Mouse (Mus musculus): Measurements from ENCODE around the gene Olfr1350. TPM values are rescaled to one million over a fixed set of nuclear protein-coding genes. Genes with fewer than 3 reads are reported as not detected.
"Not testable (repeated sequence)": the region's sequence is repeated elsewhere in the genome, so short reads cannot be mapped to it uniquely, and the experiment has no call there.

Gene Olfr1350
- total RNA-seq (2021), result not detected

DNA sequence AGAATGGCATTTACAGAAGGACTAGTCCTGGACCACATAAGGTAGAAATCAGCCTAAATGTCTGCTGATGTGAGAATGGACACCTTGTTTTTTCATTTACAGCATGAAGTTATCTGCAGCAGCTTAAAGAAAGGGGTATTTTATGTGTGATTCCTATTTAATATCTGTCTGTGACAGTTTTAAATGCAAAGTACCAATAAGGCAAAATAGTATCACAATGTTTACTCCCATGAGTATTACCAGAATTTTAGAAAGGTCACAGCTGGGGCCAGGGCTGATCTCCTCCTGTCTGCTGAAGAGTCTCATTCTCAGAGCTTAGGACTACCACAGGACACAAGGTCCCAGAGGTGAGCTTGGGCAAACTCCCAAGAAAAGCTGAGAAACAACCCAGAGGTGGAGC is at the start of gene Olfr1350:
Gene Olfr1350, plus strand, starts transcription at position 301 of the 400 bp plus-strand sequence.
- DNase-seq (ENCODE audit: extremely low spot score in 1 of 2, low spot score in 2 of 2), result no peak
- intact Hi-C loops (cut with DNase I), result no loop called here

DNA sequence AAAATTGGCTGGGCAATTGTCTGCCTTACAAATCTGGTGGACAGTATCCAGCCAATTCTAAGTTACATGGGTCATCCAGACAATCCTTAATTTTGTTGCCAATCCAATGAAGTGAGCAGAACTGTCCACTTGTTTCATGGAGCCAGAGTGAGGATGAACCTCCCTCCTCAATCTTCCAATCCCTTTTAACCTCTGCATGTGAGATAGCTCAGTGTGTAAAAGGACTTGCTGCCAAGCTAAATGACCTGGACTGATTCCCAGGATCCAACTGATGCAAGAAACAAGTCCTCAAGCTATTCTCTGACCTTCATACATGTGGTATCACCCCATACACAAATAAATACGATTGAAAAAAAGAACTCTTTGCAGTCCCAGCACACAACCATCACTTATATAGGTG is 43.0 kb upstream of the Olfr1350 start:
- no peak for DNase-seq (ENCODE audit: extremely low spot score in 1 of 2, low spot score in 2 of 2)
- intact Hi-C loops (cut with DNase I), result no loop called here

DNA sequence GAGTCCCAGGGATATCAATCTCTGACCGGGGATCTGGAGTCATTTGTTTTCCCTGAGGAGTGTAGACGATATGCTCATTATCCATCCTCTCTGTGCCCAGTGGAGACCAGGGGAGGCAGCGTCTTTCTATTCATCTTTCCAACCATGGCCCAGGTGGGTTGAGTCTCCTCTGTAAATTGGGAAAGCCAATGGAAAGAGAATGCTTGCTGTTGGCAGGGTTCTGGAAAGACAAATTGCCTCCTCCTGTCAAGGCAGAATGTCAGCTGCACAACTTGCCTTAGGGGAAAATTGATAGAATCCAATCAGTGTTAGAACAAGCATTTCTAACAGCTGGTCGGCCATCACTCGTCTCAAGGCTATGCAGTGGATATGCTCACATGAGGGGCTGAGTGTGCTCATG is 41.8 kb upstream of the Olfr1350 start, which contains the start of gene Olfr1349:
Gene Olfr1349, minus strand, starts transcription at position 101 of the 400 bp plus-strand sequence.
- intact Hi-C loops (cut with DNase I), result no loop called here
- DNase-seq (ENCODE audit: extremely low spot score in 1 of 2, low spot score in 2 of 2), result no peak

DNA sequence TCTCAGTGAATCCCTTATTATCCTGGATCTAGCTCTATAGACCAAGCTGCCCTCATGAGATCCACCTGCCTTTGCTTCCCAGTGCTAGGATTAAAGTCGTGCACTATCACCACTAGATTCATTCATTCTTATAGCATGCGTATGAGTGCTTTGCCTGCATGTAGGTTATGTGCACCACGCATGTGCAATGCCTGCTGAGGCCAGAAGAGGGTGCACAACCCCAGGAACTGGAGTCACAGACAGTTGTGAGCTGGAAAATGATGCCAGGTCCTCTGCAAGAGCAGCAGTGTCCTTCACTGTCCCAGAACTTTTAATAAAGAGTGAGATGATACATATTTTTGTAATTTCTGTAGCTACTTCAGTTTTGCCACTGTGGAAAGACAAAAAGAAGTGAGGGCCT is 39.6 kb upstream of the Olfr1350 start:
- intact Hi-C loops (cut with DNase I), result no loop called here
- no peak for DNase-seq (ENCODE audit: extremely low spot score in 1 of 2, low spot score in 2 of 2)

- no peak for DNase-seq (ENCODE audit: extremely low spot score in 1 of 2, low spot score in 2 of 2)
- intact Hi-C loops (cut with DNase I), result no loop called here
Observed at GRCm38 (mm10) chr7:6526141-6526540, 38.5 kb upstream of the Olfr1350 start.

- intact Hi-C loops (cut with DNase I), result loop anchor here (5.0 to 10.0 kb wide), 4 partner anchors 109 to 691 kb away; partner anchors contain the start of genes Gm45844 and Zim1
- peak in 1 of 2 experiments; percentile 42 for DNase-seq (ENCODE audit: extremely low spot score in 1 of 2, low spot score in 2 of 2)
Observed at GRCm38 (mm10) chr7:6586096-6586759, 21.6 kb downstream of the Olfr1350 start.

DNA sequence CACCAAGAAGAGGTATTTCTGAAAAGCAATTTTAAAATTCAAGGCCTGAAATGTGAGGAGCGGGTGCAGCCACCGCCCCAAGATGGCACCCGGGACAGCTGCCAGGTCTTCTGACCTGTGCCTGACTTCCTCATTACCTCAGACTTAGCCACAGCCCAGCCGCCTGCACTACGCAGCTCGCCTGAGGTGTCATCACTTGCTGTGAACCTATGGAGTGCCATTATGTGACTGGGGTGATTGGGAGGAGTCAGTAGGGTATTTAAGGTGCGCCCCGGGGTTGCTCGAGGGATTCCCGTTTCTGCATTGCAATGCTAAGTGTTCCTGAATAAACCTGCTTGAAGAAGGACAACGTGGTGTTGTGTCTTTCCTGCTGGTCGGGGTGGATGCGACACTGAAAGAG is 24.1 kb downstream of the Olfr1350 start:
- intact Hi-C loops (cut with DNase I), result loop anchor here (5.0 to 10.0 kb wide), 4 partner anchors 106 to 689 kb away; partner anchors contain the start of genes Gm45844 and Zim1
- DNase-seq (ENCODE audit: extremely low spot score in 1 of 2, low spot score in 2 of 2), result not testable (repeated sequence)

- DNase-seq (ENCODE audit: extremely low spot score in 1 of 2, low spot score in 2 of 2), result no peak
- intact Hi-C loops (cut with DNase I), result no loop called here
Observed at GRCm38 (mm10) chr7:6603331-6603730, 38.7 kb downstream of the Olfr1350 start.

Other genes starting within 250 kb of the Olfr1350 start
- gene Zfp583, start 233.6 kb upstream of the Olfr1350 start, total RNA-seq (2021), result 10 to 100 TPM; 14.0 to 15.7 TPM
- gene Gm3854, start 221.1 kb upstream of the Olfr1350 start, total RNA-seq (2021), result 1 to 10 TPM; 8.1 to 8.6 TPM
- 1 to 10 TPM; 4.6 to 5.5 TPM for gene Zfp78, start 201.6 kb upstream of the Olfr1350 start, total RNA-seq (2021)
- gene Zfp28, start 181.5 kb upstream of the Olfr1350 start, total RNA-seq (2021), result 10 to 100 TPM in 1 of 2 experiments, 1 to 10 TPM in 1; 8.9 to 10.2 TPM
- gene Smim17, start 166.1 kb upstream of the Olfr1350 start, total RNA-seq (2021), result 10 to 100 TPM; 14.7 to 15.7 TPM
- gene Gm20715, start 154.6 kb upstream of the Olfr1350 start, total RNA-seq (2021), result under 1 TPM; 0.28 to 0.34 TPM
- 1 to 10 TPM in 1 of 2 experiments, under 1 TPM in 1; 0.86 to 1.4 TPM for gene Olfr1344, start 126.2 kb upstream of the Olfr1350 start, total RNA-seq (2021)
- gene Olfr1336, start 108.7 kb upstream of the Olfr1350 start, total RNA-seq (2021), result not detected
- not detected for gene Olfr1346, start 97.7 kb upstream of the Olfr1350 start, total RNA-seq (2021)
- gene Olfr5, start 77.9 kb upstream of the Olfr1350 start, total RNA-seq (2021), result not detected
- not detected for gene Olfr1347, start 65.1 kb upstream of the Olfr1350 start, total RNA-seq (2021)
- gene Olfr1348, start 56.1 kb upstream of the Olfr1350 start, total RNA-seq (2021), result not detected
- not detected for gene Olfr1349, start 41.9 kb upstream of the Olfr1350 start, total RNA-seq (2021)
- 10 to 100 TPM; 10.2 to 13.5 TPM for gene Zim1, start 131.6 kb downstream of the Olfr1350 start, total RNA-seq (2021)
- gene Peg3, start 165.6 kb downstream of the Olfr1350 start, total RNA-seq (2021), result 100 to 1,000 TPM; 170 to 180 TPM
- gene Usp29, start 165.7 kb downstream of the Olfr1350 start, total RNA-seq (2021), result 10 to 100 TPM; 57.4 to 60.2 TPM

Measured in left cerebral cortex, postnatal 10 days (tissue).